Mouse (Mus musculus) heart, embryonic 10.5 days (tissue): ENCODE measurements around the gene Mthfr. TPM values are rescaled to one million over a fixed set of nuclear protein-coding genes. Genes with fewer than 3 reads are reported as not detected.

Experiments
- DNase-seq: peaks from one replicate; pipeline ENCODE4 v3.0.0-alpha.2; 2017; ENCODE audit warnings: low spot score
- H3K27ac ChIP-seq: fragments of 300-500 bp; sonication (generic); 2 replicates; pipeline ENCODE4 v1.5.1; 2016; ENCODE audit warnings: mild to moderate bottlenecking
- H3K27me3 ChIP-seq: fragments of 300-500 bp; sonication (generic); 2 replicates; pipeline ENCODE4 v1.6.1; 2016; ENCODE audit warnings: mild to moderate bottlenecking; ENCODE audit not compliant: poor library complexity, insufficient read depth, severe bottlenecking
- H3K36me3 ChIP-seq: fragments of 300-500 bp; sonication (generic); 2 replicates; pipeline ENCODE4 v1.6.1; 2016; ENCODE audit warnings: mild to moderate bottlenecking, moderate library complexity
- H3K4me1 ChIP-seq: fragments of 300-500 bp; sonication (generic); 2 replicates; pipeline ENCODE4 v1.6.1; 2016; ENCODE audit warnings: mild to moderate bottlenecking
- H3K4me3 ChIP-seq: fragments of 300-500 bp; sonication (generic); 2 replicates; pipeline ENCODE4 v1.5.1; 2016; ENCODE audit warnings: mild to moderate bottlenecking, moderate library complexity
- H3K9me3 ChIP-seq: fragments of 300-500 bp; sonication (generic); 2 replicates; pipeline ENCODE4 v1.6.1; 2016; ENCODE audit warnings: mild to moderate bottlenecking, moderate library complexity
- WGBS: fragments of 180-500 bp; shearing (Covaris S2); methylation state at CpG from one replicate; pipeline ENCODE4 v1.1.7; 2016; 5-methylcytosine and 5-hydroxymethylcytosine counted together
- polyA plus RNA-seq: library from polyadenylated mRNA; unstranded; fragments of >200 nt; fragmentation: Nextera tagmentation; extraction: Ambion mirVana; gene quantifications from 2 replicates; pipeline ENCODE4 v1.2.1, GENCODE M21; 2016

Gene Mthfr
- 13.5 and 15.6 TPM in 2 replicates for polyA plus RNA-seq

DNA sequence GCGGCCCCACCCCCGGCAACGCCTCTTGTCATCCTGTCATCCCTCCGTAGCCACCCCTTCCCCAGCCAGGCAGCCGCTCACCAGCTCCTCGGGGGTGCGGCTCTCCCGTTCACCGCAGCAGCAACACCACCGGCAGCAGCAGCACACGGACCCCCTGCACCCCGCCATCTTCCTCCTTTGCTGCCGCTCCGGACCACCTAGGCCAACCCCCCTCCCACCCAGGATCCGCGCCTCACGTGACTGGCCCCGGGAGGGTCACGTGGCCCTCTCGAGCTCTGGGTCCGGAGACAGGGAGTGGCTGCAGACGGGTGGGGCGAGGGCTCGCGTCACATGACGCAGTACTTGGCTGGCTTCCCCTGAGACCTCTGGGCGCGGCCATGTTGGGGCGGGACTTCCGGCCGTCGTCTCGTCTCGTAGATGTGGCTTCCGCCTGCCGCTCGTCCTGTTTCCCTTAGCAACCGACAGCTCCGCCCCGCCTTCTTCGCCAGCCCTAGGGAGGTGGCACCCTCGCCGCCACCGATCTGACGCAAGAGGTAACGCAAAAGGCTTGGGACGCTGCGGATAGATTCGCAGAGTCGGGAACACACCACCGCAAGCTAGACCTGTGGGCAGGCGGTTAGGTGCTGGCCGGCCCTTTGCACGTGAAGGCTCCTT lies at the start of gene Mthfr, which contains the start of gene Clcn6:
Gene Mthfr (plus strand): TSS at position 478 of the 654 bp plus-strand sequence.
Gene Clcn6 (minus strand): TSS at position 222 of the 654 bp plus-strand sequence.
- Histone ChIP-seq H3K4me3 (peak within 1 kb of the TSS; percentile 91), H3K36me3 (peaks cover 35% of the 10 kb centered on the region), H3K27ac (peak within 1 kb of the TSS; percentile 89), H3K27me3 (no peaks in the 10 kb centered on the region), H3K9me3 (no peaks in the 10 kb centered on the region), H3K4me1 (peaks cover 54% of the 10 kb centered on the region)
- WGBS = under 1% methylated on average over 54 of the region's 54 CpGs
- DNase-seq = peak; percentile 100

DNA sequence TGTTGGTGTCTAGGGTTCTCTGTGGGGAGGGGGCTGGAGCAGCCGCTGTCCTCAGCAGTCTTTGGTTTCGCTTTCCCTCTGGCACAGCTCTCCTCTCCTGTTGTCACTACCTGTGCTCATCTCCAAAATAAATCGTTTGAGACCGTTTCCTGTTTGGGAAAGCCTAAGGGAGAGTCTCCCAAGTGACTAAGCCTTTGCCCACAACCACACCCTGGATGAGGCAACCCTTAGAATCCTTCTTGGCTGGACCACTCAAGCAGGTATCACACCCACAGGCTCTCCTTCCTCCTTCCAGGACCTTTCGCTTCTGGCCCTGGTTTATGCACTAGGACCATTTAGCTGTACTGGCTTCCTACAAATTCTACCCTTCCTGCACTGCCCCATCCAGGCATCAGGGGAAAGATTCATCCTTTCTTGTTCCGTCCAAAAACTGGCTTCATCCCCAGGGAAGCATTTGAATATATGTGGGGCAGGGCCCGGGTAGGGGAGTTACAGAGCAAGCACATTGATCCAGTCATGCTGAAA lies 45.2 kb upstream of the Mthfr start:
- Histone ChIP-seq H3K27ac (no peak overlapping the region), H3K4me1 (no peaks in the 10 kb centered on the region), H3K36me3 (no peaks in the 10 kb centered on the region), H3K27me3 (peaks cover 7% of the 10 kb centered on the region; the same call in 1 of the 2 replicates), H3K9me3 (no peaks in the 10 kb centered on the region), H3K4me3 (no peak overlapping the region)
- 62% methylated on average over 7 of the region's 7 CpGs for WGBS
- DNase-seq = no peak

DNA sequence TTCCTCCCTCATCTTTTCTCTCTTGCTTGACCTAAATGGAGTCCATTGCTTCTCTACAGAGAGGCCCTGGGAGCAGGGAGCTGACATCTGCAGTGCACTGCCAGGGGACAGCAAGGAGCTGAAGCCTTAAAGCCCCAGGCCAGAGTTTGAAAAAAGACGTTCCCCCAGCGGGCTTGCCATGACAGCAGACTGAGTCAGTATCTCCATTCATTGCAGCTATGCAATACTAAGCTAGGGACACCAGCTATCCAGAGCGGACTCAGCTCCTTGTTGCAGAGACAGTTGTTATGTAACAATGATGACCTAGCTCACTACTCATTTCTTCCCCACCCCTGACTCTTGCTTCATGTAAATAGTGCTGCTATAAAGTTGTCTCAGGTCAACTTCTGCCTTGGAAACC lies 43.6 kb upstream of the Mthfr start:
- DNase-seq = no peak
- Histone ChIP-seq H3K4me3 (no peak overlapping the region), H3K27ac (no peak overlapping the region), H3K4me1 (peaks cover 16% of the 10 kb centered on the region; the same call in 1 of the 2 replicates), H3K36me3 (no peaks in the 10 kb centered on the region), H3K9me3 (no peaks in the 10 kb centered on the region), H3K27me3 (peaks cover 7% of the 10 kb centered on the region; the same call in 1 of the 2 replicates)
- 78% methylated on average over 3 of the region's 3 CpGs for WGBS

DNA sequence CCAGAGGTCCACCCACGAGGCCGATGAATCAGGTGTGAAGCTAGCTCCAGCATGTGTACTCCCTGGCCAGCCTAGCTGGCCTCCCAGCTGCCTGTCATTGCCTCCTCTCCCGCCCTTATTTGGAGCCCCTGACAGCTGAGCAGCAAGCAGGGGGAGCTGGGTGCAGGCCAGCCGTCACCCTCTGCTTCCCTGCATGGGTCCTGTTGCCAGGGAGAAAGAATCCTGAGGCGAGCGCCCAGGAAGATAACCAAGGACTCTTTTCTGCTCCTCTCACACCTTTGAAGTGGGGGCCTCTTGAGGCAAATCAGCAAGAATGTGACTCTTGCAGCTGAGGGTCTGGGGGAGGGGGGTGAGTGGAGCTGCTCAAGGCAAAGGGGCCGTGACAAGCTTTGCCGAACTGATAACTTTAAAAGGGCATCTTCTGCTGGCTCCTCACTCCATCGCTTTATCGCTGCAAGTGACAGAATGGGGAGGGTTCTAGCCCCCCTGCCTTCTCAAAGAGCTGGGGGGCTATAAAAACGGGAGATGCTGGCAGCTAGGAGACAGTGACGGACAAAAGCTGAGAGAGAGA lies 38.6 kb upstream of the Mthfr start, which contains the start of gene Nppa:
Gene Nppa (plus strand): TSS at position 521 of the 571 bp plus-strand sequence.
- Histone ChIP-seq H3K27me3 (peaks cover 4% of the 10 kb centered on the region; the same call in 1 of the 2 replicates), H3K4me1 (peaks cover 23% of the 10 kb centered on the region), H3K4me3 (peak within 1 kb of the TSS; percentile 46), H3K27ac (peak within 1 kb of the TSS; percentile 82), H3K36me3 (peaks cover 9% of the 10 kb centered on the region), H3K9me3 (no peaks in the 10 kb centered on the region)
- DNase-seq = peak; percentile 89
- WGBS = 22% methylated on average over 12 of the region's 12 CpGs

DNA sequence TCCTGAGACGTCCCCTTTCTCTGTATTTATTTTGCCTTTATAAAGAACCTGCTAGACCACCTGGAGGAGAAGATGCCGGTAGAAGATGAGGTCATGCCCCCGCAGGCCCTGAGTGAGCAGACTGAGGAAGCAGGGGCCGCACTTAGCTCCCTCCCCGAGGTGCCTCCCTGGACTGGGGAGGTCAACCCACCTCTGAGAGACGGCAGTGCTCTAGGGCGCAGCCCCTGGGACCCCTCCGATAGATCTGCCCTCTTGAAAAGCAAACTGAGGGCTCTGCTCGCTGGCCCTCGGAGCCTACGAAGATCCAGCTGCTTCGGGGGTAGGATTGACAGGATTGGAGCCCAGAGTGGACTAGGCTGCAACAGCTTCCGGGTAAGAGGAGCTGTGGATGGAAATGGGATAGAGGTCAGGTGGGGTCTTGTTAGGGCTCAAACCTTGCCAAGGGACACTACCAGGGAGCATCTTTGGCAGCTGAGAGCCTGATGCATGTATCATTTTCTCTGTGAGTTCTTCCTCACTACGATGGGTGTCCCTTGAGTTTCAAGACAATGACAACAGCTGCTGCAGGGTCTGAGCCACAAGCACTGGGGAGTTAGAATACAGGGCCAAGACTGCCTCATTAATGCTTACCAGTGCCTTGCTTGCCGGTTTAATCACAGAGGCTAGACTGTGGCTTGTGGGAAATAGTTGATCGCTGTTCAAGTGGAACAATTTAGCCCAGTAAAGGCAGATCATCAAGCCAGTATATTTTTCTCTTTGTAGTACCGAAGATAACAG lies 37.7 kb upstream of the Mthfr start:
- H3K4me1 ChIP-seq = peaks cover 23% of the 10 kb centered on the region
- H3K27ac ChIP-seq = peak overlapping the region; percentile 82
- DNase-seq = no peak
- H3K9me3 ChIP-seq = no peaks in the 10 kb centered on the region
- peaks cover 18% of the 10 kb centered on the region for H3K36me3 ChIP-seq
- peak overlapping the region; percentile 46 for H3K4me3 ChIP-seq
- H3K27me3 ChIP-seq = peaks cover 4% of the 10 kb centered on the region; the same call in 1 of the 2 replicates
- 70% methylated on average over 17 of the region's 17 CpGs for WGBS

DNA sequence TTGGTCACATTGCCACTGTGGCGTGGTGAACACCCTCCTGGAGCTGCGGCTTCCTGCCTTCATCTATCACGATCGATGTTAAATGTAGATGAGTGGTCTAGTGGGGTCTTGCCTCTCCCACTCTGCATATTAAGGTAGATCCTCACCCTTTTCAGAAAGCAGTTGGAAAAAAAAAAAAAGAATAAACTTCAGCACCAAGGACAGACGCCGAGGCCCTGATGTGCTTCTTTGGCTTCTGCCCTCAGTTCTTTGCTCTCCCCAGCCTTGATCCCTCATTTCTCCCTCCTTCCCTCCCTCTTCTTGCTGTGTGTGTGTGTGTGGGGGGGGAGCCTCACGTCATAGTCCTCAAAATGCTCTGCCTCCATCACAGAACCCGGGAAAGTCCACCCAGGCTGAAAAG lies 37.0 kb upstream of the Mthfr start:
- Histone ChIP-seq H3K4me1 (peaks cover 23% of the 10 kb centered on the region), H3K9me3 (no peaks in the 10 kb centered on the region), H3K27me3 (peaks cover 4% of the 10 kb centered on the region; the same call in 1 of the 2 replicates), H3K36me3 (peaks cover 24% of the 10 kb centered on the region), H3K4me3 (peak overlapping the region; percentile 46), H3K27ac (no peak overlapping the region)
- DNase-seq = no peak
- 41% methylated on average over 8 of the region's 8 CpGs for WGBS

DNA sequence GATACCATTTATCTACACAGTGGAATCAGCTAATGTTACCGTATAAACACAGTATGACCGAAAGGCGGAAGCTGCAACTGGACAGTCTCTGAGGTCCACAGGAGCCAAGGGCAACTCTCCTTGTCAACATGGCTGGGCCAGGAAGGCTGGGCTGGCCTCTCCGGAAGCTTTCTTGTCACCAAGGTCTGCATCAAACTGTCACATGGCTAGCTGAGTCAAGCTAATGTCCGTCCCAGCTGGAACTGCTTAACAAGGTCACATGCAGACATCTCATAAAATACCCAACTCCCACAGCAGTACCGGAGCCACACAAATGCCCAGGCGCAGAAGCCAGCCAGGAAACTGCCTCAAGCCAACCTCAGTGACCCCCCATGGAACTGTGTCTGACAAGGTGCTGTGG lies 34.5 kb upstream of the Mthfr start:
- Histone ChIP-seq H3K36me3 (peaks cover 49% of the 10 kb centered on the region), H3K27me3 (0 out of 2 replicates have a peak, but pooled peaks cover 4% of the 10 kb centered on the region), H3K4me3 (no peak overlapping the region), H3K4me1 (peaks cover 17% of the 10 kb centered on the region), H3K9me3 (no peaks in the 10 kb centered on the region), H3K27ac (no peak overlapping the region)
- 87% methylated on average over 7 of the region's 7 CpGs for WGBS
- DNase-seq = no peak

DNA sequence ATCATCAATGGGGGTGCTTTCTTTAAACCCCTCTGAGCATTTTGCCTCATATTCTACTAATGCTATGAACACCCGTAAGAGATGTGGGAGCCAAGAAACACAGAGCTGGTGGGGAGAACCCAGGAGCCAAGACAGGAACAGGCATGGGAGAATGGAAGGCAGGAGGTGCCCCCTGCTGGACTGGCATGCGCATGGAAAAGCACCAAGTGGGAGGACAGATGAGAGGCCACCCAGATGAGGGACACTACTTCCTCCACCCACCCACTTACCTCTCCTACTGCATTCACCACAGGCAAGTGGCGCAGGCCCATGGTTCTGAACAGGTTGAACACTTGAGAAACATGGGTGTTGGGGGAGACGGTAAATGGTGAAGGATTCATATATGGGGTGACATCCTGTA lies 30.5 kb upstream of the Mthfr start:
- Histone ChIP-seq H3K36me3 (peaks cover 90% of the 10 kb centered on the region), H3K27ac (no peak overlapping the region), H3K4me1 (no peaks in the 10 kb centered on the region), H3K9me3 (no peaks in the 10 kb centered on the region), H3K27me3 (no peaks in the 10 kb centered on the region), H3K4me3 (no peak overlapping the region)
- WGBS = 75% methylated on average over 4 of the region's 4 CpGs
- DNase-seq = no peak

DNA sequence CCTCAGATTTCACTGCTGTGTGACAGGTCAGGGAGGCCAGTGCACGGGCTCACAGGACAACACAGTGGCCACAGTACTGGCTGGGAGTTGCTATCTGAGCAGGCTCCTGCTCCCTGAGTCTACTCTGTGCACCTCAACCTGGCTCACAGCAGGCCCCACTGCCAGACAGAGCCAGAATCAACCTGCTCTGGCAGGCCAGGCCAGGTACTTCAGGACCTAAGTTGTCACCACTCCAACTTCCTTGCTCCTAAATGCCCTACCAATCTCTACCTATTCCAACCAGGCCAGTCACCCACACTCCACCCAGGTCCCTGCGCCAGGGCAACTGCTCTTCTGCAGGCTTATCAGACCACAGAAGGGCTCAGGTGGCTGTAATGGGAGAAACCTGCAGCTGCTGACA lies 29.2 kb upstream of the Mthfr start:
- Histone ChIP-seq H3K27me3 (no peaks in the 10 kb centered on the region), H3K9me3 (no peaks in the 10 kb centered on the region), H3K27ac (no peak overlapping the region), H3K4me1 (no peaks in the 10 kb centered on the region), H3K36me3 (peaks cover 100% of the 10 kb centered on the region), H3K4me3 (no peak overlapping the region)
- WGBS = 72% methylated on average over 2 of the region's 2 CpGs
- no peak for DNase-seq

DNA sequence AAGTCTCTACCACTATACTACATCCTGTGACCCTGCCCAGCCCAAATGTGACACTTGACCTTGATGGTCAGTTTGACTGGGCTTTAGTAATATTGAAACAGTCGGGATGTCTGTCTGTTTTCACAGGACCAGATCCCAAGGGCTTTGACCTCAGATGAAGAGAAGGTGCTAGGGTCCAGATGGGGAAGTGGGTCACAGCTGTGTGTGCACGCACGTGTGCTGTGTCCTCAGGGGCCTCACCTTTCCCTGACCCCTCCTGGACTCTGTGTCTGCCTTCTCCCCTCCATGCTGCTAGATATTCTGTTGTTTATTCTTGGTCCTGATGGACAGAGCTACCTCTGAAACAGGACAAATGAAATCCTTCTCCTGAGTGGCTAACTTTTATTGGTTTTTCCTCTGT lies 27.5 kb upstream of the Mthfr start:
- no peaks in the 10 kb centered on the region for H3K4me1 ChIP-seq
- no peaks in the 10 kb centered on the region for H3K27me3 ChIP-seq

DNA sequence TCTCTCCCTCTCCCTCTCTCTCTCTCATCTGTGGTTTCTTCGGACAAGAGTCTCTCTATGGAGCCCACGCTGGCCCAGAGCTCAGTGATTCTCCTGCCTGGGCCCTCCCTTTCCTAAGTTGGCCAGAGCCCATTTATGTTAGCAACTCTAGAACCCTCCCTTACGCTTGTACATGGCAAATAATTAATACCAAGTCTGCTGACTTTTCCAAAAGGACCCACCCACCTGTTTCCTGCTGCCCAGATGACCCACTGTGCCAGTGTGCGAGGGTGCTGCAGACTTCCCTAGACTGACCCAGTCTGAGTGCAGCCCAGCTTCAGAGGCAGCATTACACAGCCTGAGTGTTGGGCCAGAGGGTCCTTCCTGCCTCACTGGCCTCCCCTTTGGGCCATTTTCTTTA lies 26.7 kb upstream of the Mthfr start:
- Histone ChIP-seq H3K4me3 (no peak overlapping the region), H3K9me3 (no peaks in the 10 kb centered on the region), H3K4me1 (no peaks in the 10 kb centered on the region), H3K27ac (no peak overlapping the region), H3K36me3 (peaks cover 99% of the 10 kb centered on the region), H3K27me3 (no peaks in the 10 kb centered on the region)
- 88% methylated on average over 4 of the region's 4 CpGs for WGBS
- DNase-seq = no peak

More for the DNA sequence above, 27.5 kb upstream of the Mthfr start:
- Histone ChIP-seq H3K36me3 (peaks cover 99% of the 10 kb centered on the region), H3K4me3 (no peak overlapping the region), H3K9me3 (no peaks in the 10 kb centered on the region), H3K27ac (no peak overlapping the region)
- no peak for DNase-seq
- WGBS = 89% methylated on average over 3 of the region's 3 CpGs

DNA sequence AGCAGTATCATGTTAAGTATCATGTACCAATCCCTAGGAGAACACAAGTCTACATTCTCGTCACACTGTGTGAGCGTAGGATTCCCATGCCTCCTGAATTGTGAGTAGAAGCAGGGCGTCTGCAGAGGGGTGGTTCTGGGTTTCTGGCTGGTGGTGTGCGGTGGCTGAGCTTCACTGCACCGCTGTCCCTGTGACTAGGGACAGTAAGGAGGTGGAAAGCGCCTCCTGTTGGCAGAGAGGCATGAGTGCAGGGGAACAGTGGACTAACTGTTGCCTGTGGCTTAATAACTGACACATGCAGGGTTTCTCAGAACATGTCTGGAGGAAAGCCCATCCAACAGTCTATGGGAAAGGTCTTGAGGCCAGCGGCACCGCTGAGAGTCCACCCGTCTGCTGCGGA lies 23.5 kb upstream of the Mthfr start:
- Histone ChIP-seq H3K9me3 (no peaks in the 10 kb centered on the region), H3K4me1 (no peaks in the 10 kb centered on the region), H3K27me3 (no peaks in the 10 kb centered on the region), H3K27ac (no peak overlapping the region), H3K4me3 (no peak overlapping the region), H3K36me3 (peaks cover 98% of the 10 kb centered on the region)
- no peak for DNase-seq
- 77% methylated on average over 10 of the region's 10 CpGs for WGBS
